Mouse (Mus musculus) c-Kit-positive CD71-negative TER-119-negative erythroid progenitor cells, embryonic 14.5 days (primary cell): ENCODE measurements at regions not wholly inside any gene's neighbourhood (a gene's known extent, or its start where the extent isn't known, plus 50 kb on each side); places are given as distances from the start of the nearest gene placed in this dataset.

ENCODE experiments used
- DNase-seq: peaks from one replicate; pipeline ENCODE4 v3.0.0-alpha.2; 2013; ENCODE audit warnings: low read depth

DNA sequence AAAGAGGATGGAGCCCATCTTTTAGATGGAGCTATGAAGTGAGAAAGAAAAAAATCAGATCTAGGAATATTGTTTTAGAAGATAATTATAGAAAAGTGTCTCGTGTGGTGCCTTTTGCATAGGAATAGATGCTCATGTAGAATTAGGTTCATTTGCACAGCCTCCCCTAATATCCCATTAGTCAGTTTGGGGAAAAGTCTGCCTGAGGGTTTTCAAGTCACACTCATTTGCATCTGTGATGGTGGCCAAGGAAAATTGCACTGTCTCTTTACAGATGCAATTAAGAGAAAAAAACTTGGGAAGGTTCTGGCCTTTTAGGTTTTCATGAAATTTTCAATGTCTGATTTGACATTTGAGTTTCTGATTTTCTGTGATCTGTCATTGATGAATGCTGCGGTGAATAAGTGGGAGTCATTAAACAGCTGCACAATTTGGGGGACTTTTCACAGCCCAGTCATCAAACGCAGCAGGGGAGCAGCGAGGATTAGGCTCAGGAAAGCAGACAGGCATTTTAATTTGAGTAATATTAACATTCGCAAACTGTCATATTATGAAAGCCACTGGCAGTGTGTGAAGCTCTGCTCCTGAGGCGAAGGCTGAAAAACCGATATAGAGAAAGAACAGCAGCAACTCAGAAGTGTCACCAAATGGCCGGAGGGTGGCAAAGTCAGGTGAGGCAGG is 281.5 kb upstream of the Cxadr start:
- DNase-seq = no peak

DNA sequence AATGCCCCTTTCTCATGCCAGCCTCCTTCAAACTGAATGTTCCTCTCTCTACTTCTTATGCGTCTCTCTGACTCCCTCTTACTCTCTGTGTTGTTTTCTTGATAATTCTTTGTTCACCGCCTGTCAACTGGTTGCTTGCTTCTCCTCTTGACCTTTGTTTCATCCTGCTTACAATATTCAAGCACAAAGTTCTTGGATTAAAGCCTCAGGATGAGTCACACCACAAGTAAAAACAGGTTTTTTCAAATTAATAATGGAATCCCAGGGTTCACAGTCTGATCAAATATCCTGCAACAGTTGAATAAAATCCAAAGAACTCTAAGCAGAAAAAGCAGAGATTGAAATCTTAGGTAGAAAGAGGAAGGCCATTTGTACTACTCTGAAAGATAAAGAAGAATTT is 285.9 kb upstream of the Cxadr start:
- DNase-seq = no peak

DNA sequence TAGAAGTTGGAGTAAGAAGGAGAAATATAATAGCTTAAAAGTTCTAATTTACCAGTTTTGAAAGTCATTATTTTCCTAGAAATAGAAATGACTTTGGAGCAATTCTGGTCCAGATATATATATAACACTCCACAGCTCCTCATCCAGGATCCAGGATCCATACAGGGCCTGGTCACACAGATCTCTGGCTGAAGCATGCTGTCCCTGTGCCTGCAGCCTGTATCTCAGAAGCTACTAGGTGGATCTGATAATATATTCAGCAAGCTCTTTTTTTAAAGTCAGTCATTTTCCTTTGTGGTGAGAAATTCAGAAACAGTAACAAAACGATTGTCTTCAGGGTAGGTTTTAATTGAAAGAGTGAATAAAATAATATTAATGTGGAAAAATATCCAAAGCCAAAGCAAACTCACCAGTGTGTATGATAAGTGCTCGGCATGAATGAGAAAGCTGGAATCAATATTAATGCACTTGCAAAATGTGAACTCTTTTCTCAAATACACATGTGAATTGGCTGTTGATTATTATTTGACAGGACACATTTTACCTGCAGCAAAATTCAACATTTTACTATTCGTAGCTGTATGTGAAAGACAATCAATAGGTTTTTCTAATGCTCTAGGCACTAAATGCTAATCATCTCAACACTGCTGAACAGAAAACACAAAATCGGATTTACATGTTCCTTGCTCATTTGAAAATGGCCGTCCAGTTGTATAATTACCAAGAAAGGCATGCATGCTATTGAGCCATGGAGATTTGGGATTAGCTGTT is 288.1 kb upstream of the Cxadr start:
- no peak for DNase-seq

DNA sequence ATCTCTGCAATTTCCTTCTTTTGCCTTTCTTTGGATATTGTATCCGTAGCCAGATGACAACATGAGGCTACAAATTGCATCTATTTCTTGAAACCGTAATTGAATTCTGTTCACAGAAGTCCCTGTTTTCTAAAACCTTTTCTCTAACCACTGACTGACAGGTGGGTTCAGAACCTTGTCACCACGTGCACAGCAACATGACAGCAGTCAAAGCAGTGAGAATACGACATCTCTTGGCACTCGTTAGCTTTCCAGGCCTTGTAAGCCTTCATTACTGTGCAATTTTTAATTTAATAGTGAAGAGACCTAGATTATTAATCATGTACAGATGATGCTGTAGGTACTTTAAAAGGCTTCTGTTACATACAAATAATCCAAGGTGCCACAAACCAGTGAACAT is 297.3 kb upstream of the Cxadr start:
- no peak for DNase-seq

DNA sequence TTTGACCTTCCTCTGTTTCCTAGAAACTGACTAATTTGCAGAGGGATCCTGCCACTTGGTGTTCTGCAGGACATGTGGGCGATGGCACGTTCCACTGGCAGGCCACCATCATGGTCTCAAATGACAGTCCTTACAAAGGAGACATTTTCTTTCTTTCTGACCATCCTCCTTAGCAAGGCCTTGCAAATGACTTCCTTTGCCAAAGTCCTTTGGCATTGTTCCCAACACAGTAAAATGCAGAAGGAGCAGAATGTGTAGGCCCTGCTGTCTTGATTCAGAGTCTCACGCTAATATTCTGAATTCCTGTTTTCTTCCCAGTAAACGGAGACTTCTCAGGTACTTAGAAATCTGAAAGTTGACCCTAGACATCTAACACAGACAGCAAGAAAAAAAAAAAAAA is 308.3 kb upstream of the Cxadr start:
- DNase-seq = no peak

DNA sequence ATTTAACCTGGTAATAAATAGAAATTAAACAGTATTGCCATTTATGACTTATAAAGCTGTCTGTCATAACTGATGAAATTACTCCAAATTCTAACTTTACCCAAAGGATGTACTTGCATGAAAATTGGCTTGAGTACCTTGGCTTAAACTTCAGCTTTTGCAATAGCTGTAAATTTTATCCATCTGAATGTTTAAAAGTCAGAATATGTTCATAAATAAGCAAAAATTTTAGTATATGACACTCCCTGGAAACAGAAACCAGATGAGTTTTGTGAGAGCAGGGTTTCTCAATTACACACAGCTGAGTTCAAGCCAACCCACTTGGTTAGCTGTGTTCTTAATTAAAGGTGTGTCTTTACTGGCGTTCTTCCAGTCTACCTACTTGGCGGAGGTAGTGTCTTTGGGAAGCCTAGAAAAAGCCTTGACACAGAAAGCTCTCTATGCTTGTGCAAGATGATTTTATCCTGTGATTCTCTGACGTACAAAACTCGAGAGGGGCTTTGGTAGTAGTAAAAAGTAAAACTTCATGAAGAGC is 311.4 kb upstream of the Cxadr start:
- no peak for DNase-seq

DNA sequence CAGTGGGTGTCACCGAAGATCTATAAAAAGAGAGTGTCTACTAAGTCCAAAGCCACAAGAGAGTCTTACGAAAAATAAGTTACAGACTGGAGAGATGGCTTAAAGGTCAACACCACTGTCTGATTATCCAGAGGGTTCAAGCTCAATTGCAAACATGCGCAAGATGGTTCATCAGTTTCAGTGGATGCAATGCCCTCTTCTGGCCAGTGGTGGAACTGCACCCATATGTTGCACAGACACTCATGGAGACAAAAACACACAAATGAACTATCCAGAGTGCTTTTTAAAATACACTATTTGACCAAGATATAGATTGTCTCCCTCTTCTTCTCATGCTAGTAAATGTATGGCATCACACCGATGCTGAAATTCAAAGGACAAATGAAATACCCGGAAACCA is 312.1 kb upstream of the Cxadr start:
- DNase-seq = peak; percentile 0

DNA sequence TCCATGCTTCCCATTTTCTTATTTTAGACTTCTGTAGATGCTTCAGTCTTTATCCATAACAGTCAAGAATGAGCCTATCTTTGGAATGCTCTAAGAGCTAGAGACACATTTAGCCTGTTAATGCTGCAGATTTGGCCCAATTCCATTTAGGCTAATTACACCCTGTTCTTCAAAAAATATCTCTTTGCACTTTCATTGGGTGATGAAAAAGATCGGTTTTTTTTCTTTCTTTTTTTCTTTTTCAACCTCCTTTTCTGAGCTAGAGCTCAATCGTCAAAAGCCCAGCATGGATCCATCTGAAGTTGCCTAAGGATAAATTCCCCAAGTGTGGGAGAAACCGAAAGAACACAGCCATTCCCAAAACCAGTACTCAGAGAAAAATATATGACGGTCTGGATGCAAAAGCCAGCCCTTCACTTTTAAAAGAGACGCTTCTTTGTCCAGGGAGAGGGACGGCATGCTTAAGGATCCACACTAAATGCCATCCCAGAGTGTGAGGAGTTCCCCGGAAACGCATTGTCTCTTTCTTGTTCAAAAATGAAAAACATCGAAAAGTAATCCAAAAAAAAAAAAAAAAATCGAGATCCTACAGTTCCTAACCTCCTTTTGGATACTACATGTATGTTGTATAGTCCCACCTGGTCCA is 314.3 kb upstream of the Cxadr start:
- DNase-seq = no peak

DNA sequence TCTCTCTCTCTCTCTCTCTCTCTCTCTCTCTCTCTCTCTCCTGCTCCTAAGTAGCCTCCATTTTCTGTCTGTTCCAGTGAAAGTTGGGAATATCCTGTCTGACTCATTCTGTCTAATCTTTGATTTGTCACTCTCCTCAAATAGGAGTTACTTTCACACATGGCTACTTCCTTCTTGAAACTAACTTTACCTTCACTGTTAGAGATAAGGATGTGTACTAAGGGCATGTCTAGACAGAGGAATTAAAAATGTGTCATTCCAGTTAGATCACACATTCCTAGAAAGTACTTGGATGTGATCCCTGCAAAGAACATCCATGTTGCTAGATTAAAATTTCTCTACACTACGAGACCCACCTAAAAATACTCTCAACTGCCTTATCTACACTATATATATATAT is 346.9 kb upstream of the Gm11146 start:
- no peak for DNase-seq

DNA sequence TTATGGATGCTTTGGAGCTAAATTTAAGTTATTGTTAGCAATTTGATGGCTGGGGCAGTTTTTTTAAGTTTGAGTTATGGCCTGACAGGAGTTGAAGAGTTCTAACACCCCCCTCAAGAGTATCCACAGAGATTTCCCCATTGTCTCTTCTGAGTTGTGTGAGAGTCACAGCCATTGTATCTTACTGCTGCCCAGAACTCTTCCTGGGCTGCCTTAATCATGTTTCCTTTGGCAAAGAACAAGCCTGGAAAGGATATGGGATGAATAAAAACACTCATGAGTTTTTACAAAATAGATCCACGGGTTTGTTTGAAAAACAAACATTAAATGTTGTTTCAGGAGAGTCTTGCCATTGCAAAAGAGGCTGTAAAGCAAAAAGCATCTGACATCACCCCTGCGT is 343.5 kb upstream of the Gm11146 start:
- no peak for DNase-seq

DNA sequence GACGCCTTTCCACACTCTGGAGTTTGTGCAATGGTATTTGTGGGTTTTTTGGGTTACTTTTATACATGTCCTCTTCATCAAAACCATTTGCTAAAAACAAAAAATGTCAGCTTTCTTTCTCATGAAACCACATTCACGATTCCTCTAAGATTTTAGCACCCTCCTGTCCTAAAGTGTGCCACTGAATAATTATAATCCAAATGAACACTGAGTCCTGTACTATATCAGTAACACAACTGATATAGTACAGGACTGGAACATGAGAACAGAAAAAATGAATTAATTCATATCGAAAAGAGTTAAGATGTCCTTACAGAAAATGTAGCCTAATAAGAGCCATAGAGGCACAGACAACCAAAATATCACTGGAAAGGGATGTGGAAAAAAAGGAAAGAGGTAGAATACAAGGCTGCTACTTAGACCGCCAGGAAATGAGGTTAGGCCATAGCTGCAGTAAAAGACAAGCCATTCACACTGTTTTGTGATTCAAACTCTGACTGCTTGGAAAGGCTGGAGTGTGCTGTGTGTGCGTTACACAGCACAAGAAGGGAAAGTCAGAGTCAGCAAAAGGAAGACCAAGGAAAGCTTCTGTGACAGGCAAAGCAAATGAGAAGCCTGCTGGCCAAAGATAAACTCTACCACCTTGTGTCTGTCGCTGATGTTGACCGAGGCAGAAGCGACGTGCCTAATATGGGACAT is 329.3 kb upstream of the Gm11146 start:
- DNase-seq = no peak

DNA sequence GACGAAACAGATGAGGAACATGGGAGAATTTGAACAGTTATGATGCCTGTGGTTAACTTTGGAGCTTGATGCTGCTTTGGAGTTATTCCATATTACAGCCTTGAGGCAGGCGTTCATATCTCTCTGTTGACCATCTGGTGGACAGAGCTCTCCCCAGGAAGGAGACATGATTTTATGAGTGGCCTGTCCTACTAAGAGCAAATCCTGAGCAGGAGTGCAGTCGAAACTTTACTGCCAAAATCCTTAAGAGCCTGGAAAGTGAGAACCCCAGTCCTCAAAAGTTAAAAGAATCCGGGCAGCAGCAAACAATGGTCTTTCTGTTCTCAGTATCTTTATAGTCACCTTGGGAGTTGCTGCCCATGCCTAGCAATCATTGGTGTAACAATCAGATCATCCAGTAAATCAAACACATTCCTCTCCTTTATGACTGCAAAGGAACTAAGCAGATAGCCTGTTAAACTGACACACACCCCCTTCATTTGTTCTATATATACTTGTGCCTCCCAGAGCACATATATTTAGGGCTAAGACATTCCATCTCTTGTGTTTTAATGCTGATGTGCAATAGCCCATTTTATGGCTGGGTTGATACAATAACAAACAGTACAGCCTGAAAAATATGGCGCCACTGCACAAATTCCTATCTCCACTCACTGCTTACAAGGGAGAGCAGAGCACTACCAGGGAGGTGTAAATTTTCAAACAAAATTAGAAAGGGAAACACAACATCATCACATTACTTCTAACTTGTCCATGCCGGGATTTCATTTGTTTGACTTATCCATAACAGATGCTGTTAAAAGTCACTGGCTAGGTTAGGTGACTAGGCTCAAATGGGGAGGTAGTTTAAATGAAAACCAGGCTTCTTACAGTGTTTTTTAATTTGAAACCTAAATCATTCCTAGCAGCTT is 312.5 kb upstream of the Gm11146 start:
- DNase-seq = no peak

DNA sequence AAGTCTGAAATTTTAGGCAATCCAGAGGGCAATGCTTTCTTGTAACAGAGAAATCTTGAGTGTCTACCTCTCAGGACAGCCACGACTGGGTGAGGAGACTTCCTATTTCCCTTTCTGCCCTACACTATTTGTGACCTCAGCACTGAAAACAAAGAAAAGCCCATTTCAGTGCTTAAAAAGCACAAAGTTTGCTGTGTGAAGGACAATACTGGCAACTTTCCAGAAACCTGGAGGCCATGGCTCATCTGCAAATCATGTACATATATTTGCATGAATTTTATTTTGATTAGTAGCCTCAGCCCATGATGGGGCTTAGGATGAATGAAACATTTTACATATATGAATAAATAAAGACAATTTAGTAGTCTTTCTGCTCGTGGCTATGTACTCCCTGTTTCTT is 292.4 kb upstream of the Gm11146 start:
- DNase-seq = no peak

DNA sequence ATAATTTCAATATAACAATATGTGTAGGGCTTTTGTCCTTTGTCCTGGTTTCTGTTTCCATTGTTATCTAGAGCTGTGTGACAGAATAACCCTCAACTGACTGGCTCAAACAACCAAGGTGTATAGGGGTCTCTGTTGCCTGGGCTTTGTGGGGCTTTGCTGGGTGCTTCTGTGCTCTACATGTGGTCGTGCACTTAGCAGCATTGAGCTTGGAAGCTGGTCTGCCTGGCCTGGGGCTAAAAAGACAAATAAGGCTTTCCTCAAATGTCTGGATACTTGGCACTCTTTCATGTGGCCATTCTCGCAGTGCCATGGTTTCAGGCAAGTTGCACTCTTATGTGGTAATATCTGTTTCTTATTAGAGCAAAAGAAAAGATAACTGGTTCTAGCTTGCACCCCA is 291.8 kb upstream of the Gm11146 start:
- no peak for DNase-seq

DNA sequence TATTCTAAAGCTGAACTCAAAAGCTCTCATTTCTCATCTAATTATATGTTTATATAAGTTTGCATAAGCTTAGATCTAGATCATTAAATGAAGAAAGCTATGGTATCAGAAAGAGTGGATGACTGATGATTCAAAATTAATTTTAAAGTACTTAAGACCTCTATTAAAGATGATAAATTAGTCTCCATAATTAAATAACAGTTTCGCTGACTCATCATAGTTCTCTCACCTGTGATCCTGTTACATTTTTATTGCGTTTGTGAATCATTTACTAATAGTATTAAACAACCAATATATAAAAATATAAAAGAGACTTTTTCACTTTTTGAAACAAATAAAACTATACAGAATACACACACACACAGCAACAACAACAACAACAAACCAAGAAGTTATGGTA is 290.8 kb upstream of the Gm11146 start:
- DNase-seq = no peak

DNA sequence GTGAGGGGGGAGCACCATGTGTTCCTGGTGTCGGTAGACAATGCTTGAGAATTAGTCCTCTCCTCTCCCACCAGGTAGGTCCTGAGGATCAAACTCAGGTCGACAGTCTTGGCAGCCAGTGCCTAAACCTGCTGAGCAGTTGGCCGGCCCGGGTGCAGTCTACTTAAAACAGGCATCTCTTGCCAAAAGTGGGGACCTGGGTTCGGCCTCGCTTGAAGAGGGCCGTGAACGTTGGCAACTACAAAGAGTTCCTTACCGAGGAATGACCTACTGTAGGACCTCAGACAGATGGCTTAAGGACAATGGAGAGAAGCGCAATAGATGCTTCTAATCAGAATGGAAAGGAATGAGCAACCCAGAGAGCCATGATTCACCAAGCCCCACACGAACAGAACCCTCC is 287.5 kb upstream of the Gm11146 start:
- DNase-seq = no peak

DNA sequence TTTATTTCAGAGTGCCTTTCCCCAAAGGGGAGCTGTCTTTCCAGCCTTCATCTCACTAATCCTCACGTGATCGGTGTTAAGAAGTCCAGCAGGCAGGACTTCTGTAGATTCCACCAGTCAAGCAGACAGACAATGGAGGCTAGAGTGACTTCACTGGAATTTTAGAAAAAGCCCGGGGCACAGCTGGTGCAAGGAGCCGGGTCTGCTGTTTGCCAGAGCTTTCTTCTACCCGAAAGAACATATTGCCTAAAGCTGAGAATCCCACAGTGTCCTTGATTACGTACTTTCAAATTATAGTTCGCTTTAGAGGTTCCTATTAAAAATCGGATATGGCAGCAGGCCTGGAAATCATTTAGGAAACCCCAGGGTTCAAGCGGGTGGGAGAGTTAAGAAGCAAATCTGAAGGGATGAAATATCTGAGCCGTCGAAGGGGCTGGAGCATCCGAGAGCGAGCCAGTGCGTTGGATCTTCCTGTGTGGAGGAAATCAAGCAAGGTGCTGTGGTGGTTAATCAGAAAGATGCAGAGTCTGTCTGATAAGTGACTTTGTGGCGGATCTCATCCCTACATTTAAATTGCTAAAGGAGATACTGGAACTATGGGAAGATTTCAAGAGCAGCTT is 283.3 kb upstream of the Gm11146 start:
- DNase-seq = no peak

DNA sequence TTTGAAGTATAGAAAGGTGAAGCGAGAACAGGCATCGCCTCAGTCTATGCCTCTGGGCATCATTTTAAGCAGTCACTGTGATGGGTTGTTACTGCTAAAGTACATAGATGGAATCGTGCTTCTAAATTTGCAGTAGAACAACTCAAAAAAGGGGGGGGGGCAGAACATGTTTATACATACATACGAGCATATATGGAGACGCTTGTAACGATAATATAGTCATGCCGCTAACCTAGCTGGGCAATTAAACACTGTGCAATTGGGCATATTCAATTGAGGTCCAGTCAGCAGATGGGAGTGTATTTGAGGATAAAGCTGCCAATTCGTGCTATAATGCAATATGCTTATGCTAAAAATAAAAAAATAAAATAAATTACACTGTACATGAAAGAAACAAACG is 282.6 kb upstream of the Gm11146 start:
- DNase-seq = no peak

DNA sequence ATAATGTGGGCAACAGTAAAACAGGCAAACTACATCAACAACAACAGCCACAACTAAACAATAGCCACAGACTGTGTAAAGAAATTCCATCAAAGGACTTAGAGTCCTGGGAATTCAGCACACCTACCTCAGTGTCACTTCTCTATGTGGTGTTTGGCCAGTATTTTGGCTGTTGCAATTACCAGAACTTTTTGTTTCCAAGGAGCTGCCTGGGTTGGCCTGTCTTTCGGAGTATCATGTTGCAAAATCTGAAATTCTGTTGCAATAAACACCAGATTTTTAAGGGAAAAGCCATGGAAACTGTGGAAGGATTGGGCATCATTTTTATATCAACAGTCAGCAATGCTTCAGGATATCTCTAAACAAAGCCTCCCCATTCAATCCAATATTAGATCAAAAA is 275.1 kb upstream of the Gm11146 start:
- DNase-seq = no peak

DNA sequence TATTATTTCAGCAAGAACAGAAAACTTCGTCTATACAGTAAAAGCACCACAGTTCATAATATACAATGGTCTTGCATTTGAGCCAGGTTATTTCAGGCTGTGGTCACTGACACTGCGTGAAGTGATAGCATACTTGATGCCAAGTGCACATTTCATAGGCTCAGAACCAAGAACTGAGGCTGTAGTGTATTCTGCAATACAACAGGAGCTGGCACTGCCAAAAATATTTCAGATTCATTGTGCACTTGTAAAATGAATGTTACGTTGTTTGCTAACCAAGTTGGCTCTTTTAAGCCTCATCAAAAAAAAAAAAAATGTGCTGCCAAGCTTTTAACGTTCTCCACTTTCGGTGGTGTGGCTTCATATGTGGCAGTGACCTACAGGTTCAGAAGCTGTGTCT is 261.4 kb upstream of the Gm11146 start:
- no peak for DNase-seq
